Mouse (Mus musculus) forebrain, embryonic 14.5 days (tissue): ENCODE data around the gene Fam81a. TPM values are rescaled to one million over a fixed set of nuclear protein-coding genes. Genes with fewer than 3 reads are reported as not detected.

Experiments used
- ATAC-seq: fragments of 200-750 bp; cut with Nextera tagmentation; 2 replicates; pipeline ENCODE4 v1.8.0; 2017; ENCODE audit warnings: mild to moderate bottlenecking, moderate library complexity
- DNase-seq: peaks from one replicate; pipeline ENCODE4 v3.0.0-alpha.2; 2015; ENCODE audit warnings: low spot score
- H3K27ac ChIP-seq: fragments of 300-500 bp; sonication (generic); 2 replicates; pipeline ENCODE4 v1.5.1; 2014; ENCODE audit warnings: low read depth, mild to moderate bottlenecking, control low read depth, low read length, moderate library complexity
- H3K27me3 ChIP-seq: fragments of 300-500 bp; sonication (generic); replicated peaks from 2 replicates; pipeline ENCODE4 v1.6.1; 2014; ENCODE audit warnings: low read length, control low read depth, mixed read lengths; ENCODE audit not compliant: control insufficient read depth, insufficient read depth
- H3K36me3 ChIP-seq: fragments of 300-500 bp; sonication (generic); 2 replicates; pipeline ENCODE4 v1.6.1; 2014; ENCODE audit warnings: low read length, control low read depth; ENCODE audit not compliant: control insufficient read depth, insufficient read depth
- H3K4me1 ChIP-seq: fragments of 300-500 bp; sonication (generic); 2 replicates; pipeline ENCODE4 v1.6.1; 2014; ENCODE audit warnings: antibody characterized with exemption, low read length, control low read depth; ENCODE audit not compliant: control insufficient read depth, insufficient read depth
- H3K4me2 ChIP-seq: fragments of 300-500 bp; sonication (generic); 2 replicates; pipeline ENCODE4 v1.6.1; 2014; ENCODE audit warnings: mild to moderate bottlenecking, control low read depth, low read length
- H3K4me3 ChIP-seq: fragments of 300-500 bp; sonication (generic); 2 replicates; pipeline ENCODE4 v1.5.1; 2014; ENCODE audit warnings: low read depth, low read length, control low read depth
- H3K9ac ChIP-seq: fragments of 300-500 bp; sonication (generic); 2 replicates; pipeline ENCODE4 v1.6.1; 2014; ENCODE audit warnings: mild to moderate bottlenecking, low read length, control low read depth, moderate library complexity
- H3K9me3 ChIP-seq: fragments of 300-500 bp; sonication (generic); replicated peaks from 2 replicates; pipeline ENCODE4 v1.6.1; 2016; ENCODE audit warnings: low read length, control low read depth, mixed read lengths; ENCODE audit not compliant: control insufficient read depth
- WGBS: fragments of 180-500 bp; shearing (Covaris S2); extraction: QIAGEN DNeasy Blood & Tissue Kit; methylation state at CpG from one replicate; pipeline ENCODE4 v1.1.7; 2014; 5-methylcytosine and 5-hydroxymethylcytosine counted together
- polyA plus RNA-seq: library from polyadenylated mRNA; unstranded; fragments of >200 nt; fragmentation: Nextera tagmentation; extraction: Ambion mirVana; gene quantifications from 2 replicates; pipeline ENCODE4 v1.2.1, GENCODE M21; 2014

Gene Fam81a
- polyA plus RNA-seq, 1 experiment from 2014 or later = 5.6 TPM

DNA sequence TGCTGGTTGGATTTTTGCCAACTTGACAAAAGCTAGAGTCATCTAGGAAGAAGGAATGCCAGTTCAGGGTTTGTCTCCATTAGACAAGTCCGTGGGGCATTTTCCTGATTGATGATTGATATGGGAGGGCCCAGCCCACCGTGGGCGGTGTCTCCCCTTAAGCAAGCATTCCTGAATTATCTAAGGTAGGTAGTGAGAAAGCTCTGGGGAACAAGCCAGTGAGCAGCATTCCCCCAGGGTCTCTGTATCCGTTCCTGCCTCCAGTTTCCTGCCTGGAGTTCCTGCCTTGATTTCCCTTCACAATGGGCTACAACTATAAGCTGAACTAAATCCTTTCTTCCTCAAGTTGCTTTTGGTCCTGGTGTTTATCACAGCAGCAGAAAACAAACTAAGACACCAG, 3.1 kb upstream of the Fam81a start:
- WGBS = 82% methylated on average over 4 of the region's 4 CpGs
- no peaks in the 10 kb centered on the region for H3K36me3 ChIP-seq
- H3K9ac ChIP-seq = no peak overlapping the region
- no peak overlapping the region for H3K4me2 ChIP-seq
- H3K27ac ChIP-seq = no peak overlapping the region
- H3K27me3 ChIP-seq = no peaks in the 10 kb centered on the region
- no peak for ATAC-seq
- peaks cover 4% of the 10 kb centered on the region; the same call in 1 of the 2 replicates for H3K4me1 ChIP-seq
- no peak for DNase-seq
- H3K4me3 ChIP-seq = no peak overlapping the region
- no peaks in the 10 kb centered on the region for H3K9me3 ChIP-seq

- Histone ChIP-seq H3K27me3 (no peaks in the 10 kb centered on the region), H3K36me3 (no peaks in the 10 kb centered on the region), H3K4me2 (no peak overlapping the region), H3K4me1 (peaks cover 4% of the 10 kb centered on the region; the same call in 1 of the 2 replicates), H3K4me3 (no peak overlapping the region), H3K9me3 (no peaks in the 10 kb centered on the region), H3K9ac (no peak overlapping the region), H3K27ac (no peak overlapping the region)
- DNase-seq (no peak), ATAC-seq (no peak)
- WGBS = 75% methylated on average over 8 of the region's 8 CpGs
These were observed 966 bp upstream of the Fam81a start for GRCm38 (mm10) chr9:70143326-70143725.

DNA sequence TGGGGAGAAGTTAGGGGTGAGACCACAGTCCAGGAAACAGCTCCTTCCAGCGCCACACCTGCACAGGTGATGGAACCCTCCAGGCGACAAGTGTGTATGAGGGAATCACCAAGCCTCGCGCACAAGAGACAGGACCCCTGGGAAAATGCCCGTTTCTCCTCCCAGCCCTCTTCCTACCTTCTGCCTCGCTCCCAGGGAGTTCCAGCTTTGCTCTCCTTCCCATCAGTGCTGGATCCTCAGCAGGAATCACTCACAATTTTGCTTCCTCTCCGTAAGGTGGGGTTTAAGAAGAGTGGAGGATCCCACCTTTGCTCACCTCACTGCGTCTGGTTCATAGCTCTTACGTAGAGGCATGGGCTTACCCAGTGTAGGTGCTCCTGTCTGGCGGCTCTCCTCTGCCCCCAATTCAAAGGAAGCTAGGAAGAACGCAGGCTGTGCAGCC, 454 bp downstream of the Fam81a start:
- 4% methylated on average over 11 of the region's 11 CpGs for WGBS
- Histone ChIP-seq H3K4me3 (peak overlapping the region; percentile 60), H3K27me3 (no peaks in the 10 kb centered on the region), H3K27ac (no peak overlapping the region; the same call in 1 of the 2 replicates), H3K4me1 (peaks cover 4% of the 10 kb centered on the region; the same call in 1 of the 2 replicates), H3K36me3 (no peaks in the 10 kb centered on the region), H3K9me3 (no peaks in the 10 kb centered on the region), H3K4me2 (peak overlapping the region; percentile 90), H3K9ac (peak overlapping the region; percentile 70)
- ATAC-seq = peak; percentile 18; the same call in 1 of the 2 replicates
- DNase-seq = peak; percentile 13

DNA sequence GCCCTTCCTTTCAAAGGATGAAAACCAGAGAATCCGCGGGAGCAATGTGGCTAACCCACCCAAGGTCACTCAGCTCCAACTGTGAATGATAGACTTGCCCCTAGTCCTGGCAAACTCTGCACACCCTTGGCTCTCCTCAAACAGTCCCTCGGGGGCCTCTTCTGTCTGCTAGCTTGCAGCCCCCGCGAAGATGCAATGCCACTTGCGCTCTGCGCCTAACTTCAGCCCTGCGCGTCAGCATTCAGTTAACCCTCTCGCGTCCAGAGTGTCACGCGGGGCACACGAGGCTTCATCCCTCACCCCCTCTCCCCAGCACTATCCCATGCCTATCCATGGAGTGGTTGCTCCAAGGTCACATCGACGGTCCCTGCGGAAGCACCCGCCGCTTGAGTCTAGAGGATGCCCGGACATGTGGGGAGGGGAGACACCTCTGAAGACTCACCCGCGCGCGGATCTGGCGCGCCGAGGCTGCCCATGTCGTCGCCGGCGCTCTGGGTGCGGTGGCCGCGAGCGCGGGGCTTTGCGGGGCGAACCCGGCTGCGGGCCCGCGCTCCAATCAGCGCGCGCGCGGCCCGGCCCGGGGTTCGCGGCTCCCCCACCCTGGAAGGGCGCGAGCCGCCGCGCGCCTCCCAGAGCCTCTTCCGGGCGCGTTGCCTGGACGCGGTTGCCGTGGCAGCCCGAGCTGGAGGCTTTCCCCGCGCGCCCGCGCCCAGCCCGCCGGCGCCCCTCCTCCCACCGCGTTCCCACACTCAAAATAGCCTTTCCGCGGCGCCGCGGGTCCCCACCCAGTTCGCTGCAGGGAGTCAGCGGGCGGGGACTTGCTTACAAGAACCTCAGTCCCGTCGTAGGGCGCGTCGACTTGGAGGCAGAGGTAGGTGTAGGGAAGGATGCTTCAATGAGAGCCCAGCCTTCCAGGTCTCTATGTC, 1.2 kb downstream of the Fam81a start:
- Histone ChIP-seq H3K9ac (peak overlapping the region; percentile 70), H3K9me3 (no peaks in the 10 kb centered on the region), H3K4me2 (peak overlapping the region; percentile 90), H3K27me3 (no peaks in the 10 kb centered on the region), H3K36me3 (no peaks in the 10 kb centered on the region), H3K4me1 (peaks cover 4% of the 10 kb centered on the region; the same call in 1 of the 2 replicates), H3K27ac (no peak overlapping the region), H3K4me3 (peak overlapping the region; percentile 60)
- WGBS = under 1% methylated on average over 85 of the region's 87 CpGs
- ATAC-seq (peak; percentile 93), DNase-seq (peak; percentile 82)

GRCm38 (mm10) chr9:70140340-70140739, 2.0 kb downstream of the Fam81a start:
- WGBS = 64% methylated on average over 4 of the region's 4 CpGs
- no peak overlapping the region for H3K27ac ChIP-seq
- H3K4me2 ChIP-seq = peak overlapping the region; percentile 90
- H3K4me1 ChIP-seq = peaks cover 4% of the 10 kb centered on the region; the same call in 1 of the 2 replicates
- ATAC-seq = no peak
- peak overlapping the region; percentile 60 for H3K4me3 ChIP-seq
- H3K9me3 ChIP-seq = no peaks in the 10 kb centered on the region
- no peaks in the 10 kb centered on the region for H3K27me3 ChIP-seq
- no peak for DNase-seq
- H3K9ac ChIP-seq = 0 out of 2 replicates have a peak overlapping the region, but pooled peaks have one; percentile 70
- H3K36me3 ChIP-seq = no peaks in the 10 kb centered on the region

DNA sequence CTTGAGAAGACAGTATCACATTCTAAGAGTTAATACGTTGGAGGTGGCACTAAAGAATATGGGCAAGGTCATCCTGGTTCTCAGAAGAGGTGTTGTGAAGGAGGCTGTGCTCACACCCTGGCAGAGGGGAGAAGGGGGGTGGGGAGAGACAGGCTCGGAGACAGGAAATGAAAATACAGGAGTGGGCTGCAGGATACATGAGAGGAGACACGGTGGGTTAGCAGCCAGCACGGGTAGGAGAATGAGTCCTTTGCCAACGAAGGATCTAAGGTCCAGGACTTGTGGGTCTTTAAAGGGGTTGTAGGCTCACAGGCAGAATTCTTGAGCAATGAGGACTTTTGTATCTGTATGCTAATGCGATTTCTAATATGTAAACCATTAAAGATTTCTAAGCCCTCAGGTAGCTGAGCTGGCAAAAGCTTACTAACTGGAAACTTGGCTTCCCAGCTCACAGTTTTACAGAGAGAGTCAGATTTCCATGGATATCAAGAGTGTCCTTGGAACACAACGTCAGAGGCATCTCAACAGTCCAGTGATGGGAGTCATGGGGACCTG, 3.0 kb downstream of the Fam81a start:
- Histone ChIP-seq H3K4me3 (no peak overlapping the region), H3K9ac (no peak overlapping the region), H3K9me3 (no peaks in the 10 kb centered on the region), H3K4me2 (no peak overlapping the region), H3K27me3 (no peaks in the 10 kb centered on the region), H3K4me1 (peaks cover 4% of the 10 kb centered on the region; the same call in 1 of the 2 replicates), H3K27ac (no peak overlapping the region), H3K36me3 (no peaks in the 10 kb centered on the region)
- 65% methylated on average over 7 of the region's 7 CpGs for WGBS
- no peak for ATAC-seq
- no peak for DNase-seq

GRCm38 (mm10) chr9:70138511-70138910, 3.8 kb downstream of the Fam81a start:
- DNase-seq (no peak), ATAC-seq (no peak)
- H3K27ac ChIP-seq = no peak overlapping the region
- H3K9ac ChIP-seq = no peak overlapping the region
- WGBS = 61% methylated on average over 7 of the region's 7 CpGs
- no peak overlapping the region for H3K4me3 ChIP-seq
- H3K27me3 ChIP-seq = no peaks in the 10 kb centered on the region
- H3K4me1 ChIP-seq = peaks cover 4% of the 10 kb centered on the region; the same call in 1 of the 2 replicates
- H3K36me3 ChIP-seq = no peaks in the 10 kb centered on the region
- no peaks in the 10 kb centered on the region for H3K9me3 ChIP-seq
- H3K4me2 ChIP-seq = no peak overlapping the region

DNA sequence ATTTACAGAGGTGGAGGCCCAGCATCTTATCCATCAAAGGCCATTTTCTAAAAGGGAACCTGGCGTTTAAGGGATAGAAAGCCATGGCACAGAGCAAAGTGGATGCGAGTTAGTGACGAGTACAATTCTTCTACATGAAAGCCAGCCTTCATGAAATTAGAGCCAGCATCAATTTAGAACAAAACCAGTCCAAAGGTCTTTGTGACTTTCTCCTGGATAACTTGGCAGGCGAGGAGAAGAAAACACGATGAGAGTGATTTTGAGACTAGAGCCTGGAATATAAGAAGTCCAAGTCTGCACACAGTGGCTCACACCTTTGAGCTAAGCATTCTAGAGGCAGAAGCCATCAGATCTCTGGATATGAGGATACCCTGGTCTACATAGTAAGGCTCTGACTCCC, 4.4 kb downstream of the Fam81a start:
- no peak for DNase-seq
- Histone ChIP-seq H3K27me3 (no peaks in the 10 kb centered on the region), H3K36me3 (no peaks in the 10 kb centered on the region), H3K4me1 (peaks cover 4% of the 10 kb centered on the region; the same call in 1 of the 2 replicates), H3K27ac (no peak overlapping the region), H3K9me3 (no peaks in the 10 kb centered on the region), H3K9ac (no peak overlapping the region), H3K4me2 (no peak overlapping the region), H3K4me3 (no peak overlapping the region)
- no peak for ATAC-seq
- WGBS = 74% methylated on average over 5 of the region's 5 CpGs
